Mouse (Mus musculus) monocyte, adult 5-6 weeks (primary cell): ENCODE data around the gene Gnai2. TPM values are rescaled to one million over a fixed set of nuclear protein-coding genes. Genes with fewer than 3 reads are reported as not detected.

Experiments
- ATAC-seq: fragments of 153-309, 156-312 bp; replicated peaks from 2 replicates; pipeline ENCODE4 v1.8.0; 2017; ENCODE audit warnings: mild to moderate bottlenecking; ENCODE audit not compliant: low TSS enrichment, insufficient number of reproducible peaks, severe bottlenecking, poor library complexity, low FRiP score
- total RNA-seq: library from RNA; stranded (forward); fragments of 200-1000, 200-491, 200-594 nt; gene quantifications from 3 replicates; pipeline ENCODE4 v1.2.3, GENCODE M21; 2017

Gnai2 gene
- total RNA-seq, 1 experiment from 2014 or later = 705 TPM

DNA sequence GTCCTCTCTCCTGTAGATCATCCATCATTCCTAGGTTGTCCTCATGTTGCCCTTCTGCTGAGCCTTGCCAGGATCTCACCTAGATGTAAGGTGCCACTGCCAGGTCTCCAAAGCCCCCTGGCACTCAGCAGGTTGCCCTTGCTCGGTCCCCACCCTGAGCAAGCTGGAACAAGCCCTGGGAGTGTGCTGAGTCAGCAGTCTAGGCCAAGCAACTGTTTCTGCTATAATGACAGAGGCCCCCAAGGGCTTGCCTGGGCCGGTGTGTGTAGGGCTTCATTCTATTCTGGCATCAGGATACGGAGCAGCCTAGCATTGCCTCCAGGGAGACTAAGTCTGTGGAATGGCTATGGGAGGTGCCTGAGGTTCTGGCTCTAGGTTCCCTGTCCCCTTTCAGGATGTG lies 25.6 kb upstream of the Gnai2 start:
- no peak for ATAC-seq

DNA sequence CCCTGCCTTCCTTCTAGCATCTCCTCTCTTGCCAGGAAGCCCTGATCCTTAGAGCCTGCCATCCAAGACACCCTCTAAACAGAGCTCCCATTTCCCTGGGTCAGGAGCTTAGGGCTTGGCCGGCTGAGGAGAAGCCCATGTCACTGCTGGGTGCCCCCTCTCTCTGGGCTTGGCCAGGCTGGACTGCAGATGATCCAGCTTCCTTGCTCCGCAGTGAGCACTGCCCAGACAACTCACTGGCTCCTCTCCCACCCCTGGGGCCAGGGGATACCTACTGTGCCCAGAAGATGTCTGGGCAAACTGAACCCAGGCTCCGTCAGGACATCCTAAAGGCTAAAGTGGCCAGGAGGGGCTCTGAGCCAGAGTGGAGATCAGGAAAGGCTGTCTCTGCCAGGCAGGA lies 24.8 kb upstream of the Gnai2 start:
- ATAC-seq = no peak

DNA sequence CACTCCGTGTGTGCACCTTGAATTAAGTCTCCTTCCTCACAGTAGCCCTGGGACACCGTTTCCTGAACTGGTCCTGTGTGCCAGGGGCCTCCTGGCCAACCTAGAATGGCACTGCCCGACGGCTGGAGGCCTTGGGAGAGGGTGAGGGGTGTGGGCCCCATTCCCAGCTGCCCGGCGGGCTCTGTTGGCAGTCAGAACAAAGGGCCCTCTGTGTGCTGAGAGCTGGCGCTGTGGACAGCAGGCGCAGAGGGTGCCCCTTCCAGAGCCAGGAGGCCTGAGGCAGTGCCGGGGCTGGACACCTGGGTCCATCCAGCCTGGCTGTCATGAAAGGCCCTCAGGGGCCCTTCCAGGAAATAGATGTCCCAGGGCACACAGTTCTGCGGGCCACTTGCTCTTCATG lies 24.4 kb upstream of the Gnai2 start:
- no peak for ATAC-seq

DNA sequence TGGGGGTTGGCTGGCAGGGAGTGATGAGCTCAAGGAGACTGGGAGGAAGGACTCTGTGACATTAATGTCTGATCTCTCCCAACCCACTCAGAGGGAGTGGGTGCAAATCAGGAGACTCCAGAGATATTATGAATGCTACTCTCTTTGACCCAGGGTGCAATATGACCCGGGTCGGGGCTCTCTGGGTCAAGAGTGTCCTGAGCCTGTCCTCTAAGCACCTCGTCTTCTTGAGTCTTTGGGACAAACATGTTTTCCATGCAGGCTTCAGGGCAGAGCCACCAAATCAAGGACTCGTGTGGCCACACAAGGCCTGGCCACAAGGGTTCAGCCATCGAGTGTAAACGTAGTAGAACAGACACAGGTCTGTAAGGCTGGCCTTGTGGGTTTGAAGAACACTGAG lies 22.9 kb upstream of the Gnai2 start:
- ATAC-seq = no peak

DNA sequence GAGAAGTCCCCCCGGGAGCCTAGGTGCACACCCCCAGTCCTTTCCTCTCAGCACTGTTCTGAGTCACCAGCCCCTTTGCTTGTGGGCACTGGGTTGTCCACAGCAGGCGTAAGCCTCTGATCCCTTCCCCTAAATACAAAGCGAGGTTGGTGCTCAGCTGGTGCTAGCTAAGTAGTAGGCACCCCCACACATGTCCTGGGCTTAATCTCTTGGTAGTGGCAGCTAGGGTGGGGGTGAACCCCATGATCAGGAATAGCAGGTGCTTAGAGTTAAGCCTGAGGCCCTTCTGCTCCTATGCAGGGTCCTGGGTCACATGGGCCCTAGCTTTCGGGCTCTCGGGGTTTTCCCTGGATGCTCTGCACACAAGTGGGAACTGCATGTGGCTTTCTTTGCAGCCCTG lies 22.0 kb upstream of the Gnai2 start:
- ATAC-seq = no peak

DNA sequence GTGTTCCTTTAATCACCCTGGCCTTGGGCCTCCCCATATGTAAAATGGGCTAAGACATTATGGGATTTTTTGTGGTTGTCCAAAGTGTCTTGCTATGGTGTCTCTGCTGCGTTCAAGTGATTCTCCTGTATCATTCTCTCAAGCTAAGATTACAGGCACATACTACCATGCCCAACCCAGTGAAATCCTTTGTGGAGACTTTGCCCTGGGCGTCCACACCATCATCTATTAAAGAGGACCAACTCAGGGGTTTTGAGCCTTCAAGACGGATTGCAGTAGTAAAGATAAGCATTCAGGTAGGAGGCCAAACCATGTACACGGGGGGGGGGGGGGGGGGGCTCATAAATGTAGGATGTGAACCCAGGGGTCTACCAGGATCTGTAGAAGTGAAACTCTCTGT lies 19.4 kb upstream of the Gnai2 start:
- no peak for ATAC-seq

DNA sequence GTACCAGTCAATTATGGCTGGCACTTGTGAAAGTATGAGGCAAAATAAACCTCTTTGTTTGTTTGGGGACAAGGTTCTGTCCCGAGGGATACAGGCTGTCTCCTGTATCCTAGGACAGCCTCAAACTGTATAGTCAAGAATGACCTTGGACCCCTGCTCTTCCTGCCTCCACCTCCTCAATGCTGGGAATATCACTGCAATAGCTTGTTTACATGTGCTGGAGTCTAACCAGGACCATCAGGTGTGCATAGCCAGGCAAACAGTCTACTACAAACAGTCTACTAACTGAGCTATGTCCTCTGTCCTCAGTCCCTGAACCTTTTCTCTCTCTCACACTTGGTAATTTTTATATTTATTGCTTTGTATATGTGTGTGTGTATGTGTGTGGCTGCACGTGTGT lies 18.3 kb upstream of the Gnai2 start:
- ATAC-seq = no peak

DNA sequence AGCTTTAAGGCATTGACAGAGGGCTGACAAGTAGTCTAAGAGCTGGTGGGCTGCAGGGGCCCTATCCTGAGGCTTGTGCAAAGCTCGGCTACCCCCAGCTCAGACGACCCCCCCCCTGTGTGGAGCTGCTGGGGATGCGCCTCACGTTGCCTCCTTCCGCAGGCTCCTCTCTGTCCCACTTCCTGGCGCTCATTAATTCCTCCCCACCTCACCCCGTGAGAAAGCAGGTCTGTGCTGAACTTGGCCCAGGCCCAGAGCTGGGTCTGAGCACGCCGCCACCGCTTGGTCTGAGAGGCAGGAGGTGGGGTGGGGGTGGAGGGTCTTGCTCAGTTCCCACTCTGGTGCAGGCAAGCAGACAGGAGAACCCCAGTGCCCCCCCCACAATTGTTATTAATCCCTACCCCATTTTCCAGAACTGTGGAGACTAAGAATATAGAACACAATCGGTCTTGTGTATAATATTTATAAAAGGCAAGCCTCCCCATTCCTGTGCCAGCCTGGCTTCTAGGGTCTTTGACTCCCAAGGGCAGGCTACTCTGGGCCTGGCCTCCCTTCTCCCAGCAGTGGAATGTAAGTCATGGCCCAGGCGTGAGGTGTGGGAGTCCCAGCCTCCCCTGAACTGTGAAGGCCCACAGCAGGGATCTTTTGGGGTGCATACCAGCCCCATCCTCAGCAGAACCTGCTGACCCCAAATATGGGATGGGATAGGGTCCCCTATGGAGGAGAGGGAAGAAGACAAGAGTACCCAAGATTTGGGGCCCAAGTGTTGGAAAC lies 15.7 kb upstream of the Gnai2 start:
- ATAC-seq = no peak

DNA sequence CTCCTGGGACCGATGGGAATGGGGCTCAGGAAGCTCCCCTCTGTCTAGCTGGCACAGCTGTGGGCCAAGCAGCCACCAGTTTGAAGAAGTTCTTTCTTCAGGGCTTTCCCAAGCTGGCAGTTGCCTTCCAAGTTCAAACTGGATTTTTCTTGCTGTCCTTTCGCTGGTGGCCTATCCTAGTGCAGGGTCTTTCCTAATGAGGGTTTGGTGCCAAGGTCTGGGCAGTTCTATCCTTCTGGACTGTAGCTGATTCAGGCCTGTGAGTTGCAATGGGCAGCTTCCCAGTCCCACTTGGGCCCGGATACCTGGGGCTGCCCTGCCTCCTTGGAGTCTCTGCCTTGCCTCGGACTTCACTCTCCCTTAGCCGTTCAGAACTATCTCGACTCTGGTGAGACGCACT lies 15.1 kb upstream of the Gnai2 start:
- no peak for ATAC-seq

DNA sequence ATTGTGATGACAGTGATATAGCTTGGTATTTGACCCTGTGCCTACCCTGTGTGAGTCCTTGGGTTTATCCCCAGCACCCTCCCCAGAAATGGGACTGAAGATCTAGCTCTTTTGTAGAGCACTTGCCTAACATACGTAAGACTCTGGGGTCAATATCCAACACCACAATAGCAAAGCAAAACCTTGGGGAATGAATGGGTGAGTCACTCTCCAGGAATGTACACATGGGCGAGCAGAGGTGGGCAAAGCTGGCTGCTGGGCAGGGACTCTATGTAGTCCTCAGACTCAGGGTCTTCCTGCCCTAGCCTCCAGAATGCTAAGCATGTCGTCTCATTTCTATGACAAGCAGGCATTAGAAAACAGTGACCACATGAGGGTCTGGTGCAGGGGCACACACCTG lies 13.6 kb upstream of the Gnai2 start:
- ATAC-seq = no peak

DNA sequence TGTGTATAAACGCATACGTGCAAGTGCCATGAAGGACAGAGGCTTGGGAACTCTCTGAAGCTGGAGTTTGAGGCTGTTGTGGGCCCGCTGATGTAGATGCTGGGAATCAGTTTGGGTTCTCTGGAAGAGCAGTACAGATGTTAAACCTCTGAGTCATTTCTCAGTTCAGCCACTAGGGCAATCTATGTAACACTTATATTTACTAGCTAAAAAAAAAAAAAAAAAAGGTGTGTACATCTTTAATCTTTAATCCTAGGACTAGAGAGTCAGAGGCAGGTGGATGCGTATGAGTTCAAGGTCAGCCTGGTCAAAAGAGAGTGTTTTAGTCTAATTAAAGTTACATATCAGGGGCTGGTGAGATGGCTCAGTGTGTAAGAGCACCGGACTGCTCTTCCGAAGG lies 11.8 kb upstream of the Gnai2 start:
- no peak for ATAC-seq

DNA sequence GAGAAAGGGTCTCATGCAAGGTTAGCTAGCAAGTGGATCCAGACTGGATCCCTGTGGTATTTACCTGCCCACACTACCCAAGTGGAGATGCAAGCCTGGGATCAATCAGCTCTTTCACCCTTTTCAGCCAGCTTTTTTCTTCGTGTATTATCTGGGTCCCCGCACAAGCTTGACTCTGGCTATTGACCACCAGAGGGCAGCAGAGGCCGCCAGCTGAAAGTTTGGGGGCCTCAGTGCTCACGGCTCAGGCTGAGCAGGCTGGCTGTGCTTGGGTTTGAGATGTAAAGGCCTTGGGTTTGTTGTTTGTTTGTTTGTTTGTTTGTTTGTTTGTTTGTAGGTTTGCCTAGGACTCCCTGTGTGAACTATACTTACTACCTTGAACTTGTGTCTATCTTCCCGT lies 10.4 kb upstream of the Gnai2 start:
- peak; percentile 56; the same call in 1 of the 2 replicates for ATAC-seq

DNA sequence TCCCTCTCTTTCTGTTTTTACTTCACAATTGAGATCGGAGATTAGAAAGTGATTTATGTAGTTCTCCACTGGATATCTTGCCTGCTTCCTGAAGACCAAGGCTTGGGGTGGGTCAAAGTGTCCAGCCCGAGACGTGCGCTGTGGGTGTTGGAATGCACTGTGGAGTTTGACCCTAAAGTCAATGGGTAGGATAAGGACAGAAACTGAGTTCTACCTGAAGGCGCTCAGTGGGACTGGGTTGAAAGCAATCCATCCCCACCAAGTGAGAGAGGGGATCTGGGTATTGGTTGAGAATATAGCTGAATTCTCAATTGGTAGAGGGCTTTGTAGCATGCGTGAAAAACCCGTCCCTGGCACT lies 10.0 kb upstream of the Gnai2 start:
- ATAC-seq = no peak

DNA sequence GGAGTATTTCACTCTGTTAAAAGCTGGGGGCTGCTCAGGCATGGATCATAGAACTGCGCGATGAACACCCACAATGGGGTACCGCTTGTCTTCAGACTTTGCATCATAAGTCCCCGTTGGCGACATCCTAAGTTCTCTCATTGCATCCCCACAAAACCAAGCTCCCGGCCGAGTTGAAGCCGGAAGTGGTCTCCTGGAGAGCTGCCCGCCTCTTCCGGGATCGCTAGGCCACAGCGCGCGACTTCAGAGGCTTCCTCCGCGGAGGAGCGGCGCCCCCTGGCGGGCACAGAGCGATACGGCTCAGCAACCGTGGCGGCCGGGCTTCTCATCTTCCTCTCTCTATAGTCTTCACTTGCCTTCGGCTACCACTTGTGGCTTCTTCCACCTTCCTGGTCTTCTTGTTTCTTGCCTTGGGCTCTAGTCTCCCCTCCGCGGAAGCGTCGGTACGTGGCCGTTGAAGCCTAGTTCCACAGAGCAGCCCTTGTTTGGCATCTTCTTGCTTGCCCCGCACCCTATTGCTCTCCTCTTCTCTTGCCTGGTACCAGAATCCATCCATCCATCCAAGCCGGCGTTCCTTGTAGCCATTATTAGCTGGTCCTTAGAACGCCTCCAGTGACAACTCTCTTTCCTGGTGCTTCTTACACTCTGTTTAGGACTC lies 9.5 kb upstream of the Gnai2 start:
- peak; percentile 74 for ATAC-seq

DNA sequence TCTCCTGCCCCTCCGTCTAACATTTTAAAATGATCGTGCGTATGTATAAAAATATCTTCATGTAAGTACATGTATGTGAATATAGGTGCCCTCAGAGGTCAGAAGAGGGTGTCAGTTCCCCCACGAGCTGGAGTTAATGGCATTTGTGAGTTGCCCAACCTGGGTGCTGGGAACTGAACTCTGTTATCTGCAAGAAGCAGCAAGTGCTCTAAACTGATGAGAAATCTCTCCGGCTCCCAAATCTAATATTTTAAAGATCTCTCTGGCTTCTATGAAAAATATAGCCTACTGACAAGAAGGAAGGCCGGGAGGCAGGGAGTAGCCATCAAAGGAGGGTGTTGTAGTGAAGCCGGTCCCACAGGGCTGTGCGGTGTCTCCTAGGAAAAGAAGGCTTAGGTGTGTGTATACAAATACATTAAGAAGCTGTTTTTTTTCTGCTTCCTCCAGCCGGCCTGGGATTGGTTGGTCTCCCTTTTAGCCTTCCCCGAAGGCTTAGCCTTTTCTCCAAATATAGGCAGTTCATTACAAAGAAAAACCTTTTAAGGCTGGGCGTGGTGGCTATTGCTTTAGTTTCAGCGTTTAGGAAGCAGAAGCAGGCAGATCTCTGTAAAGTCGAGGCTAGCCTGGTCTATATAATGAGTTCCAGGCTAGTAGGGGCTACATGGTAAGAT lies 8.5 kb upstream of the Gnai2 start:
- ATAC-seq = no peak

DNA sequence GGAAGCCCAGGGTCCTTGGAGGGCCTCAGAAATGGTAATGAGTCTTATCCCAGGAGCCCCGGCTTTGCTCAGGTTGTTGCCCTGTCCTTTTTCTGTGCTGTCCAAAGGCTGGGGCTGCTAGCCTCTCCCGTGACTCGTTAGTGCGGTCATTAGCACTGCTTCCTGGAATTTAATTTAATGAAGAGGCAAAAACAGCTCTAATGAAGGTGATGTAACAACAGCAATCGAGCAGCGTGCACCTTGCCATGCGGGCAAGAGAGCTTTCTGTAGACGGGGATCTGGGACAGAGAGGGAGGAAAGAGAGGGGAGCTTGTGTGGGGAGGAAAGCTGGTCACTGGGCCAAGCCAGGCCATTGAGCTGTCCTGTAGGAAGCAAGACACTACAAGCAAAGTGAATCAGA lies 6.5 kb upstream of the Gnai2 start:
- no peak for ATAC-seq

DNA sequence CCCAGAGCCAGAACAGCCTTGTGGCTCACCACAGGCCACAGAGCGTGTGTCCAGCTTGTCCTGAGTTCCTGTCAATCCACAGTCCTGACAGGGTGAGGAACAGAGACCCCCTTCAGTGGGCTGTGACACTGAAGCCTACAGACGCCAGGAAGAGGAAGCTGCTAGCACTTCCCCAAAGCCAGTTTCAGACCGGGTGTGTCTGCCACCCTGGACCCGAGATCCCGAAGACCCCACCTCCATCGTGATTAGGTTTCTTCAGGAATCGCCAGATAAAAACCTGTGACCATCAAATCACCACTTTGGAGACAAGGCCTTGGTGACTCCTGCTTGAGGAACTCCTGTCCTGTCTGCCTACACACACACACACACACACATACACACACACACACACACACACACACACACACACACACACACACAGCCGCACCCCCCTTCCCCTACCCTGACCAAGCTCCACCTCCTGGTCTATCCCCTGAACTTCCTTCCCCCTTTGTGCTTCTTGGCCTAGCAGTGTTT lies 5.1 kb upstream of the Gnai2 start:
- ATAC-seq = peak; percentile 71

DNA sequence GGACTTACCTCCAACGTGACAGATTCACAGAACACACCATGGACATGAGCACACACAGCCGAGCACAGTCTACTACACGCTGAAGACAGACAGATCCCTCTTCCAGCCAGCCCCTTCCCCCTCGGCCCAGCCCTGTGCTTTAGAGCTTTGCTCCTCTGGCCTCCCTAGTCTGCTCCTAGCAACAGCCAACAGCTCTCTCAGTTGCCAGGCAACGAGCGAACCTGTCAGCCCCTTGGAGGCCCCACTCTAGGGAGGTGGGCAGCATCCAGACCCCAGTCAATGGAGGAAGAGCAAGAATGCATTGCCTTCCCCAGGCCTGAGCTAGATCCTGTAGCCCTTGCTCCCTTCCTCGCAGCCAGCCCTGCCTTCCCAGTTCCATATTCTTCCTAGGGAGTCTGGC lies 1.9 kb upstream of the Gnai2 start:
- ATAC-seq = no peak

DNA sequence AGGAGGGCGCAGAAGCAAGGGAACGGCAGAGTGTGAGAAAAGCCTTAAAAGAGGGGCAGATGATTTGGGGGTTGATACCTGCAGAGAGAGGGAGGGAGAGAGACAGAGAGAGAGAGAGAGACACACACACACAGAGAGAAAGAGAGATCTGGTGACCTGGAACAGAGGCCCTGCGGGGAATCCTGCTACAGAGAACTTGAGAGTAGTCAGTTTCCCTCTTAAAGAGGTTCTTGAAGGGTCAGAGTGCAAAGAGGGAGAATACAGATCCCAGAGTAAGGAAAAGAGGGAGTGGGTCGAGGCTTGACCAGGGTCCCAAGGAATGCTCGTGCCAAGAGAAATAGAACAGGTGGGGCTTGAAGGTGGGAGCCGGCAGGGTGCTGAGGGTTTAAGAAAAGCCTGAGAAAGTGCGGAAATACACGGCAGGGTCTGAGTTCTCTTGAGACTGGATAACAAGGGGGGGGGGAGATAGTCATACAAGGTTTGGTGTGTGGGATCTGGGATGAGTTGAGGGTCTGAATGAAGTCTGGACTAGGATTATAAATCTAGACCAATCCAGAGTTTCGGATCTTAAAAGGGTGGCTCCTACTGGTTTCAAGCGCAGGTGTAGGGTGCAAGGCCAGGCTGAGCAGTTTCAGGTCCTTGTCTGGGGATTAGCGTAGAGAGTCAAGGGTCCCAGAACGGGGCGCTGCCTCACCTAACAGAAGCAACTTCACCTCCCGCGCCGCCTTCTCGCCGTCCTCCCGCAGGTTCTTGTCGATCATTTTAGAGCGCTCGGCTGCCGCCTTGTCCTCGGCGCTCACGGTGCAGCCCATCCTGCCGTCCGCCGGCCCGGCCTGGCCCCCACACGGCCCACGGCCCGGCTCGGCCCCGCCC lies 525 bp downstream of the Gnai2 start:
- ATAC-seq = no peak
